Mouse (Mus musculus) liver, embryonic 15.5 days (tissue): ENCODE data around the gene Vps36. TPM values are rescaled to one million over a fixed set of nuclear protein-coding genes. Genes with fewer than 3 reads are reported as not detected.

Source experiments
- ATAC-seq: fragments of 200-750 bp; cut with Nextera tagmentation; 2 replicates; pipeline ENCODE4 v1.8.0; 2017; ENCODE audit warnings: moderate number of reproducible peaks, mild to moderate bottlenecking, moderate library complexity; ENCODE audit not compliant: insufficient read depth
- H3K27ac ChIP-seq: fragments of 300-500 bp; sonication (generic); replicated peaks from 2 replicates; pipeline ENCODE4 v1.5.1; 2015; ENCODE audit warnings: mild to moderate bottlenecking, inconsistent platforms
- H3K27me3 ChIP-seq: fragments of 300-500 bp; sonication (generic); 2 replicates; pipeline ENCODE4 v1.6.1; 2015; ENCODE audit warnings: mild to moderate bottlenecking, inconsistent platforms
- H3K36me3 ChIP-seq: fragments of 300-500 bp; sonication (generic); replicated peaks from 2 replicates; pipeline ENCODE4 v1.6.1; 2015; ENCODE audit warnings: moderate library complexity, mild to moderate bottlenecking, inconsistent platforms
- H3K4me1 ChIP-seq: fragments of 300-500 bp; sonication (generic); replicated peaks from 2 replicates; pipeline ENCODE4 v1.6.1; 2015; ENCODE audit warnings: inconsistent platforms
- H3K4me2 ChIP-seq: fragments of 300-500 bp; sonication (generic); 2 replicates; pipeline ENCODE4 v1.6.1; 2015; ENCODE audit warnings: moderate library complexity, mild to moderate bottlenecking, inconsistent platforms
- H3K4me3 ChIP-seq: fragments of 300-500 bp; sonication (generic); replicated peaks from 2 replicates; pipeline ENCODE4 v1.5.1; 2015; ENCODE audit warnings: mild to moderate bottlenecking, inconsistent platforms
- H3K9ac ChIP-seq: fragments of 300-500 bp; sonication (generic); 2 replicates; pipeline ENCODE4 v1.6.1; 2015; ENCODE audit warnings: moderate library complexity, mild to moderate bottlenecking, inconsistent platforms
- H3K9me3 ChIP-seq: fragments of 300-500 bp; sonication (generic); replicated peaks from 2 replicates; pipeline ENCODE4 v1.6.1; 2016; ENCODE audit warnings: inconsistent platforms
- WGBS: fragments of 180-500 bp; shearing (Covaris S2); methylation state at CpG from one replicate; pipeline ENCODE4 v1.1.7; 2015; ENCODE audit warnings: mixed read lengths; ENCODE audit not compliant: insufficient replicate concordance; 5-methylcytosine and 5-hydroxymethylcytosine counted together
- polyA plus RNA-seq: library from polyadenylated mRNA; unstranded; fragments of >200 nt; fragmentation: Nextera tagmentation; extraction: Ambion mirVana; gene quantifications from 2 replicates; pipeline ENCODE4 v1.2.1, GENCODE M21; 2015

The Vps36 gene
- polyA plus RNA-seq = 7.0 and 7.6 TPM in 2 replicates

DNA sequence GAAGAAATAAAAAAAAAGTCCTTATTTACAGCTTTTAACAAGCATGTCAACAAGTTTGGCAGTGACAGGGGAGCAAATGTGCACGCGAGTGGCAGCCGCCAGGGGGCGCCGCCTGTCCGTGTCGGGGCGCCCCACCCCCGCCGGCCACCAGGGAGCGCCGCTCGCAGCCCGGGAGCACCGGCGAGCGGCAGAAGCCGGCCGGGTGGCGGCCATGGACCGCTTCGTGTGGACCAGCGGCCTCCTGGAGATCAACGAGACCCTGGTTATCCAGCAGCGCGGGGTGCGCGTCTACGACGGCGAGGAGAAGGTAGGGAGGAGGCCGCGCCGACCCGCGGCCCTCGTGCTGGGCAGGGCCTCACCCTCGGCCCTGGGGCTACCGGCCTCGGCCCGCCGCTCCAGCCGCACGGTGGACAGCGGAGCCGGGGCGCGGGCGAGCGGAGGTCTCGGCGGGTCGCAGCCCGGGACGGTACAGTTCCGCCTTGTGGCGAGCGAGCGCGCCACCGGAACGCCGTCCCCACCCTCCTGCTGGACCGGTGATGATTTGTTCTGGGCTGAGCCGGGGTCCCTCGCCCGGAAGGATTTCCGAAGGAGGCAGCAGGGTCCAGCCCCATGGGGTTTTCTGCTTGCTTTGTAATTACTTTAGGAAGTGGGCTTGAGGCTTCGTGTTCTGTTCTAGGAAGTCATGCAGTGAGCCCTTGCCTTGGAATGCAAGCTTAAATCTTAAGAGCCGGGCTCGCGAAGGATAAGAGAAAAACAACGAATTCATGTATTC lies at the start of gene Vps36:
TSS of gene Vps36 (plus strand) at position 150 of the 772 bp plus-strand sequence.
- Histone ChIP-seq H3K9me3 (no peaks in the 10 kb centered on the region), H3K4me1 (peaks cover 21% of the 10 kb centered on the region), H3K4me2 (peak within 1 kb of the TSS; percentile 90), H3K4me3 (peak within 1 kb of the TSS; percentile 74), H3K27ac (peak within 1 kb of the TSS; percentile 86), H3K36me3 (no peaks in the 10 kb centered on the region), H3K27me3 (peaks cover 7% of the 10 kb centered on the region), H3K9ac (peak within 1 kb of the TSS; percentile 84)
- WGBS = under 1% methylated on average over 71 of the region's 73 CpGs
- peak; percentile 94 for ATAC-seq

DNA sequence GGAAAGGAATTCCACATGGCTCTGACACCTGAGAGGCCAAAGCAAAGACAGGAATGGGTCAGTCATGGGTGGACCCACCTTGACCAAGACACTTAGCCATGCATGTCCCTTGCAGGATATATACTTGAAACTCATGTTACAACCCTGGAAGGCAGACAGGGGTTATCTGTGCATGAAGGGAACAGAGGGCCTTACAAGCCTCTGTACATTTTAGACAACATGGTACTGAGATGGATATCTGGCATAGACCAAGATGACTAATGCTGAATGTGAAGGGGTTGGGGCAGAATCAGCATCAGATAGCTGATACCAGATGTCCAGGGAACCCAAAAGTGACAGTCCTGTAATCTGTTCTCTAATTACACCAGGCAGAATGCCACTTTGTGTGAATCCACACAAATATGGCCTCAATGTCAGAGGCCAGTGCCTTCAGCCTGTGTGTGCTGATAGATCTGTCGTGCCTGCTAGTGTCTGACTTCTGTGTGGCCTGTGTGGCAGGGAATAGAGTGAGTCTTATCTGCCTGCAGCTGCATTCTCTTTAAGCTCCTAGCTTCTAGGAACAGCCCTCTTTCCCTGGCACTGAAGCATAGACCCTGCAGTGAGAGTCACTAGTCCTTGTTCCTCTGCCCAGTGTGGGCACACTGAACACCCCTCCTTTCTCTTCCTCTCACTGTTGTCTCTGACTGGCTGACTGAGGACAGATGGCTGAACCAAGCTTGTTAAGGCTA lies 48.7 kb upstream of the Vps36 start:
- H3K9me3 ChIP-seq = no peaks in the 10 kb centered on the region
- H3K27ac ChIP-seq = no peak overlapping the region; the same call in 1 of the 2 replicates
- peak; percentile 74 for ATAC-seq
- no peak overlapping the region for H3K9ac ChIP-seq
- 31% methylated on average over 1 of the region's 1 CpGs for WGBS
- H3K4me2 ChIP-seq = no peak overlapping the region; the same call in 1 of the 2 replicates
- no peak overlapping the region for H3K4me3 ChIP-seq
- no peaks in the 10 kb centered on the region for H3K27me3 ChIP-seq
- peaks cover 14% of the 10 kb centered on the region for H3K4me1 ChIP-seq
- H3K36me3 ChIP-seq = no peaks in the 10 kb centered on the region

DNA sequence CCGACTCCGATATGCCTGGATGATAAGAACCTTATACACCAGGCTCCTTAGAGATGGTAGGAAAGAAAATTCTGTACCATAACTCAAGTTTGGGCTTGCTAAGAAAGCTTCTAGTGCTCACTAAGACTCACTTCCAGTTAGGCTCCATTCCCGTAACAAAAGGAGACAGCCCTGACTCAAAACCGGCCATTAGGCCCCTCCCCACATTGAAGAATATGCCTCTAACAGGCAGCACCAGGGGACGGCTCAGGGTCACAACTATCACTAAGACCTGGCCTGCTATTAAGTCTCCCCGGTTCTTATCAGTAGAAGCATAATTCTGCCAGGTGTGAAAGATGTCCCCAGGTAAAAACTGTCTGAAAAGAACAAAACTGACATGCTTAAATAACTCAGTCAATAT lies 46.8 kb upstream of the Vps36 start:
- Histone ChIP-seq H3K27me3 (no peaks in the 10 kb centered on the region), H3K36me3 (no peaks in the 10 kb centered on the region), H3K4me2 (no peak overlapping the region), H3K9me3 (no peaks in the 10 kb centered on the region), H3K4me3 (no peak overlapping the region), H3K27ac (no peak overlapping the region), H3K4me1 (peaks cover 14% of the 10 kb centered on the region), H3K9ac (no peak overlapping the region)
- no peak for ATAC-seq
- 71% methylated on average over 6 of the region's 6 CpGs for WGBS

DNA sequence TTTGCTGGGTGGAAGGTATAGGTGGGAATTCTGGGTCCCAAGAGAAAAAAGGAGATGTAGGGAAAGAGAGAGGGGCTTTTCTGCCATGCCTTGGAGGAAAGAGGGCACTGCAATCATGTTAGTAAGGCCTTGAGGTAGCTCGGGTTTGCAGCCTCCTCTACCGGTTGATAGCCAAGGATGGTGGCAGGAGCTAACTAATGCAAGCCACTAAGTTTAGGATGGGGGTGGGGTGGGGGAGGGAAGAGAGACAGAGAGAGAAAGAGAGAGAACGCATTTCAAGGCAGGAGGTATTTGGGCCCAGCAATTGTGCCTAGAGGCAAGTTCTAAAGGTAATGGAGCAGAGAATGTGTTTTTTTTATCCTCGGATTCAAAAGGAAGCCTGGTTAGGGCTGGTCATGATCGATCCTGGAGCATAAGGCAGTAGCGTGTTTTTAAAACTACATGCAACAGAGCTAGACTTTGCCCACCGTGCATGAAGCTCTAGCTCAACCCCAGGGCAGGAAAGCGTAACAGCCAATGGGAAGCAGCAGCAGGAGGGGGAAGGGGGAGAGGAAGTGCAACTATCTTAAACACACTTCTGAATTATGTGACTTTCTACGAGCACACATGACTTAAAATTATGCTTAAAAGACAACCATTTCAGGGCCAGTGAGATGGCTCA lies 44.8 kb upstream of the Vps36 start:
- WGBS = 68% methylated on average over 9 of the region's 9 CpGs
- no peak overlapping the region for H3K4me2 ChIP-seq
- no peaks in the 10 kb centered on the region for H3K27me3 ChIP-seq
- no peaks in the 10 kb centered on the region for H3K36me3 ChIP-seq
- no peak overlapping the region for H3K4me3 ChIP-seq
- no peak overlapping the region for H3K9ac ChIP-seq
- peaks cover 14% of the 10 kb centered on the region for H3K4me1 ChIP-seq
- no peak overlapping the region for H3K27ac ChIP-seq
- no peak for ATAC-seq
- H3K9me3 ChIP-seq = no peaks in the 10 kb centered on the region

DNA sequence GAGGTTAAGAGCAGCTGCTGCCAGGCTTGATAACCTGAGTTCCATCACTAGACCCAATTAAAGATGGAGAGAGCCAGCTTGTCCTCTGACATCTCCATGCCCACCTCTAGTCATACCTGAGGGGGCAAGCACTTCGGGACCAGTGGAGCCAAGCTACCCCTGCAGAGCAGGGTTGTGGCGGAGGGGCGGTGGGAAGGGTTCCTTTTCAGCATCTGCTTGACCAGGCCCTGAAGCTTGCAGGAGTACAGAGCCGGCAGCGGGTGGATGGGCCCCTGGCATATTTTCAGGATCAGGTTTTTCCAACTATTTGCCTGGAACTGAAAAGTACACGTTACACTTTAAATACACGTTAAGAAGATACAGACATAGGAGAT lies 44.3 kb upstream of the Vps36 start:
- 89% methylated on average over 7 of the region's 7 CpGs for WGBS
- Histone ChIP-seq H3K27ac (no peak overlapping the region), H3K36me3 (no peaks in the 10 kb centered on the region), H3K4me3 (no peak overlapping the region), H3K4me2 (no peak overlapping the region), H3K4me1 (peaks cover 14% of the 10 kb centered on the region), H3K27me3 (no peaks in the 10 kb centered on the region), H3K9ac (no peak overlapping the region), H3K9me3 (no peaks in the 10 kb centered on the region)
- no peak for ATAC-seq

DNA sequence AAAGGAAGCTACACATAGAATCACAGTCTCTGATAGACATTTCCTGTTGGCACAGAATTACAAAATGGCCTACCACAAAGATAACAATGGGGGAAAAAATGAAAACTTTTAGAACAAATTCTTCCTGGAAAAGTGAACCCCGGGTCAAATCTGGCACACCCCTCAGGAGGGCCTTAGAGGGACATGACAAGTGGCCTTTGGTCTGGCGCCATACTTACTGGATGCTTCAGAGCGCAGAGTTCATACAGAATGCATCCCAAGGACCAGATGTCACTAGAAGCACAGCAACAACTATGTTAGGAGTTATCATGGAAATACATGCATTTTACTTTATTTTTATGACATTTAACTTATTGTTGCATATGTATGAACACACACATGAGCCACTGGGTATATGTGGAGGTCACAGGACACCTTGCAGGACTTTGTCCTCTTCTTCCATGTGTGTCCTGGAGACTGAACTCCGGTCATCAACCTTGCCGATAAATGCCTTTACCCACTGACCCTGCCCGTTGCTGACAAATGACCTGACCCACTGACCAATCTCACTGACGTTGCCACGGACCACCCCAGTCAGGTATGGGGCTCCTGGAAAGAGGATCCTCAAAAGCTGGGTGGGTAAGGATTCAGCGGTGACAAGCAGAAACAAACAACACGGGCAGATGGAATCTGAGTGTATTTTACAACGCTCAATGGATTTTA lies 42.8 kb upstream of the Vps36 start:
- H3K4me2 ChIP-seq = no peak overlapping the region
- ATAC-seq = no peak
- no peaks in the 10 kb centered on the region for H3K36me3 ChIP-seq
- no peak overlapping the region for H3K4me3 ChIP-seq
- no peak overlapping the region for H3K27ac ChIP-seq
- no peak overlapping the region for H3K9ac ChIP-seq
- WGBS = 81% methylated on average over 11 of the region's 11 CpGs
- no peaks in the 10 kb centered on the region for H3K27me3 ChIP-seq
- H3K9me3 ChIP-seq = no peaks in the 10 kb centered on the region
- 0 out of 2 replicates have a peak, but pooled peaks cover under 1% of the 10 kb centered on the region for H3K4me1 ChIP-seq

DNA sequence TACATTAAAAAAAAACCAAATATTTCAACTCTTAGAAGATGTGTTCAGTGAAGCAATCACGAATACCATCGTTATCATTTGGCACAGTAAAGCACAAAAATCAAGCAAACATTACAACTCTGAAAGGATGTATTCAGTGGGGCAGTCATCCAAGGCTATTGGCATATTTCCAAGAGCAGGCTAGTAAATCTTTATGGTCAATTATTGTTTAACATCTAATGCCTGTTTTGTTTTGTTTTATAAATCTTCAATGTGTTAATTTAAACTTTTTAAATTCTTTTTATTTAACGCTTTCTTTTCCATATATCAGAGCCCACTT lies 42.3 kb upstream of the Vps36 start:
- Histone ChIP-seq H3K27me3 (no peaks in the 10 kb centered on the region), H3K27ac (no peak overlapping the region), H3K4me2 (no peak overlapping the region), H3K4me3 (no peak overlapping the region), H3K4me1 (no peaks in the 10 kb centered on the region), H3K9me3 (no peaks in the 10 kb centered on the region), H3K36me3 (no peaks in the 10 kb centered on the region), H3K9ac (no peak overlapping the region)
- no peak for ATAC-seq
- WGBS = 67% methylated on average over 3 of the region's 3 CpGs

DNA sequence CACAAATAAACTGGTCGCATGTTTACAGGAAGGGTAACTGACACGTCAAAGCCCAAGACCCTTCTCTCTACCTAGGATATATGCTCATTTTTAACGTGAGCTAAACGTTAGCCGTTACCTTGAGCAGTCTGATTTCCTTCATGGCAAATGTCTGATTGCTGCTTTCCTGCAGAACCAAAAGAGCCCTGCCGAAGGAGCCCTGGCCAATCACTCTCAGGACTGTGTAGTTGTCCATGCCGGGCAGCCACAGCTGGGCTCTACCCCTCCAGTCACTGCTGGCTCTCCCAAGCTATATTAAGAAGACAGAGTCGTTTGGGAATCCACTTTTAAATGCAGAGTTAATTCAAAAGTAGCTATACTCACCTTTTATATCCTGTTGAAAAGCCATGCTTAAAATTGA lies 30.4 kb upstream of the Vps36 start:
- Histone ChIP-seq H3K9me3 (no peaks in the 10 kb centered on the region), H3K27me3 (no peaks in the 10 kb centered on the region), H3K27ac (no peak overlapping the region), H3K4me1 (peaks cover 18% of the 10 kb centered on the region), H3K9ac (no peak overlapping the region), H3K4me2 (no peak overlapping the region), H3K4me3 (no peak overlapping the region), H3K36me3 (peaks cover 8% of the 10 kb centered on the region; the same call in 1 of the 2 replicates)
- 75% methylated on average over 8 of the region's 8 CpGs for WGBS
- no peak for ATAC-seq

DNA sequence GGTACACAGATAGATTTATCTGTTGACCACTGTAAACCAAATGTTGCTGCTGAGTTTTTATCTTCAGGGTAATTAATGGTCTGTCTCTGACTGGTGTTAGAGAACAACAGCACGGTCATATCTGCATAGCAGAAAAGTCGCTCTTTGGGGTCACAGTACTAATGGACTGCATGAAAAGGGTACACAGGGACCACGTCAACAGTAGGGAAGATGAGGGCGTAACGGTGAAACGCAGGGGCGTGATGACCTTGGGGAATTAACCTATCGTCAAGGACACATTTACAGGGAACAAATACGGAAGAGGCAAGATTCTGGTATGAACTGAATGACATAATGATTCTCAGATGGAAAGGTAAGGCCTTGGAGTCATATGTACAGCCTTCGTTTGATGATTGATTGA lies 28.2 kb upstream of the Vps36 start:
- H3K9ac ChIP-seq = no peak overlapping the region
- no peak overlapping the region for H3K4me3 ChIP-seq
- peaks cover 26% of the 10 kb centered on the region for H3K36me3 ChIP-seq
- WGBS = 76% methylated on average over 10 of the region's 10 CpGs
- H3K9me3 ChIP-seq = no peaks in the 10 kb centered on the region
- no peaks in the 10 kb centered on the region for H3K27me3 ChIP-seq
- ATAC-seq = no peak
- H3K27ac ChIP-seq = no peak overlapping the region
- no peak overlapping the region for H3K4me2 ChIP-seq
- peaks cover 19% of the 10 kb centered on the region for H3K4me1 ChIP-seq

DNA sequence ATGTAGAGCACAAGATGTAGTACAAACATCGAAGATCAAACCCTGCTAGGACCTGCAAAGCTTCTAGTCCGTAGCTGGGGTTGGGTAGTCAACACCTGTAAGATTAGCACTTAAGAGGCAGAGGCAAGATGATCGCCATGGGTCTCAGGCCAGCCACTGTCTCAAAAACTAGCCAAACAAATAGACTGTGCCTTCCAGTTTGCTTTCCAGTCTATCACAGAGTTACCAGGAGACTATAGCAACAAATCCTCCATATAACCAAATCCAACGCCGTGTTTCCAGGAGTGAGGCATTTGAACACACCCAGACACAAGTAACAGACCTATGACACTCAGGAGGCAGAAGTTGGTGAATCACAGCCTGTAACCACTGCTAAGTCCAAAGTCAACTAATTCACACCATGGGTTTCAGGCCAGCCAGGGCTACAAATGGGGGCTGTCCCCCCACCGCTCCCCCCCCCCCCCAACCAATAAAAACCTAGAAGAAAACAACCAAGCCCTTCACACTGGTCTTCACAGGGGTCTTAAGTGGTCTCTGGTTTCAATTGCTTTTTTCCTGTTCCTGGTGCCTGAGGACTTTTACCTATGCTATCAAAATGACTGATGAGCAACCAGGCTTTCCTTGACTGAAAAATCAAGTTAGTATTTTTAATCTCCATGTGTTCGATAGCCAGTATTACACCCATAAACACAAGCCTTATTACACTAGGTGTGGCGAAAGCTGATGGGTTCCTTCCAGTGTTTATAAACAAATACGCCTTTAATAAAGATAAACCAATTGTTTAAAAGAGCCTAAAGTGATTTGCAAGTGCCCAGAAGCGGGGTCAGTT lies 27.1 kb upstream of the Vps36 start:
- Histone ChIP-seq H3K4me1 (peaks cover 19% of the 10 kb centered on the region), H3K4me3 (peak overlapping the region; percentile 76), H3K4me2 (peak overlapping the region; percentile 82), H3K9ac (peak overlapping the region; percentile 75), H3K9me3 (no peaks in the 10 kb centered on the region), H3K27ac (peak overlapping the region; percentile 76), H3K27me3 (no peaks in the 10 kb centered on the region), H3K36me3 (peaks cover 30% of the 10 kb centered on the region)
- peak; percentile 35 for ATAC-seq
- 44% methylated on average over 10 of the region's 10 CpGs for WGBS
